Mouse (Mus musculus) right cerebral cortex, postnatal 4 days (tissue): Measurements from ENCODE around the gene Gm4141.
"Not testable (repeated sequence)": the region's sequence is repeated elsewhere in the genome, so short reads cannot be mapped to it uniquely, and the experiment has no call there.

ENCODE experiments used
- DNase-seq: peaks from one replicate; pipeline ENCODE4 v3.0.0-alpha.2; 2022

Gm4141 gene

DNA sequence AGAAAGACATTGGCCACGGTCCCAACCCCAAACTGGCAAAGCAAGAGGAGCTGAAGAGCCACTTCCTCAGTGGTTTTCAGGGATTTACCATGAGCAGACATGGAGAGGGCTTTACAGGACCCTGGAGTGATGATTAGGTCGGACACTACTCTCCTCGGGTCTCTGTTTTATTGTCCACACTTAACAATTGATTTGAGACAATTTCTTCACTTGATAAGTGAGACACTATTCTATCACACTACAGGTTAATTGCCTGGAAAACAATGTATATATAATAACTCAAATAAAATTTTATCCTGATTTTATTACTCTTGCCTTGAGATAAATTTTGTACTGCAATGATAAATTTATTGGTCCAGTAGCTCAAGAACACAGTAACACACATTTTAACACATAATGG, at the start of gene Gm4141:
TSS of gene Gm4141 (minus strand) at position 101 of the 400 bp plus-strand sequence.
- DNase-seq = not testable (repeated sequence)

DNA sequence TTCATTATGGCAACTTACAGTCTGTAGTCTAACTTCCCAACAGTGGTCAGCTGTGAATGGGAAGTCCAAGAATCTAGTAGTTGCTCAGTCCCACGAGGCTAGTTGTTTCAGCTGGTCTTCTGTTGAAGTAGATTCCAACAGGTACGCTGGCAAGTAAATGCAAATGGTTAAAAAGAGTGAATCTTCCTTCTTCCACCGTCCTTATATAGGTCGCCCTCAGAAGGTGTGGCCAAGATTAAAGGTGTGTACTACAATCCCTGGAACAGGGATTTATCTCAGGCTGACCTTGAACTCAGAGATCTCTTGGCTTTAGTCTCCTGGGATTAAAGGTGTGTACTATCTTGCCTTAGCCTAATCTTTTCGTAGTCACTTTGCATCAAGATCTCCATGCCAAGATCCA, 22.9 kb upstream of the Gm4141 start, which contains the start of gene Gm4513:
TSS of gene Gm4513 (minus strand) at position 101 of the 400 bp plus-strand sequence.
- not testable (repeated sequence) for DNase-seq

DNA sequence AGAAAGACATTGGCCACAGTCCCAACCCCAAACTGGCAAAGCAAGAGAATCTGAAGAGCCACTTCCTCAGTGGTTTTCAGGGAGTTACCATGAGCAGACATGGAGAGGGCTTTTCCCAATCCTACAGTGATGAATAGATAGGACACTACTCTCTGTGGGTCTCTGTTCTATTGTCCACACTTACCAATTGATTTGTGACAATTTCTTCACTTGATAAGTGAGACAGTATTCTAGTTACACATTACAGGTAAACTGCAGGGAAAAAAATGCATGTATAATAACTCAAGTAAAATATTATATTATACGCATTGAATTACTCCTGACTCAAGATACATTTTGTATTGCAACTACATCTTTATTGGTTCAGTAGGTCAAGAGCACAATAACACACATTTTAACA, 30.4 kb downstream of the Gm4141 start, which contains the start of gene Gm5726:
TSS of gene Gm5726 (minus strand) at position 101 of the 400 bp plus-strand sequence.
- DNase-seq = not testable (repeated sequence)

DNA sequence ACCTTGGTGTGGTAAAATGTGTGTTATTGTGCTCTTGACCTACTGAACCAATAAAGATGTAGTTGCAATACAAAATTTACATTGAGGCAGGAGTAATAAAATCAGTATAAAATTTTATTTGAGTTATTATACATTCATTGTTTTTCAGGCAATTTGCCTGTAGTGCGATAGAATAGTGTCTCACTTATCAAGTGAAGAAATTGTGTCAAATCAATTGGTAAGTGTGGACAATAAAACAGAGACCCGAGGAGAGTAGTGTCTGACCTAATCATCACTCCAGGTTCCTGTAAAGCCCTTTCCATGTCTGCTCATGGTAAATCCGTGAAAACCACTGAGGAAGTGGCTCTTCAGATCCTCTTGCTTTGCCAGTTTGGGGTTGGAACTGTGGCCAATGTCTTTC, 42.5 kb downstream of the Gm4141 start, which contains the start of gene Vmn1r104:
TSS of gene Vmn1r104 (plus strand) at position 301 of the 400 bp plus-strand sequence.
- DNase-seq = not testable (repeated sequence)
